Mouse (Mus musculus): ENCODE results near the gene Tpk1. TPM values are rescaled to one million over a fixed set of nuclear protein-coding genes. Genes with fewer than 3 reads are reported as not detected.

The Tpk1 gene
- polyA plus RNA-seq, 1 experiment from 2014 or later, result 5.7 TPM

- no peaks in the 10 kb centered on the region for H3K27me3 ChIP-seq
- no peak overlapping the region for H3K4me3 ChIP-seq
- no peaks in the 10 kb centered on the region for H3K4me1 ChIP-seq
- ATAC-seq (ENCODE audit: low FRiP score, low read depth), result no peak
- H3K9ac ChIP-seq (replicated peaks), result no peak overlapping the region
- WGBS, result 86% methylated on average over 1 of the region's 1 CpGs
- no peak overlapping the region for H3K4me2 ChIP-seq (replicated peaks)
- no peaks in the 10 kb centered on the region for H3K36me3 ChIP-seq
- H3K27ac ChIP-seq (replicated peaks), result no peak overlapping the region
- no peaks in the 10 kb centered on the region for H3K9me3 ChIP-seq
These were observed 114.7 kb downstream of the Tpk1 start for GRCm38 (mm10) chr6:43551410-43551809.

- no peak overlapping the region for H3K4me2 ChIP-seq (replicated peaks)
- no peak for ATAC-seq (ENCODE audit: low FRiP score, low read depth)
- H3K36me3 ChIP-seq, result no peaks in the 10 kb centered on the region
- H3K4me3 ChIP-seq, result no peak overlapping the region
- no peaks in the 10 kb centered on the region for H3K27me3 ChIP-seq
- H3K9ac ChIP-seq (replicated peaks), result no peak overlapping the region
- H3K9me3 ChIP-seq, result no peaks in the 10 kb centered on the region
- no peaks in the 10 kb centered on the region for H3K4me1 ChIP-seq
- H3K27ac ChIP-seq (replicated peaks), result no peak overlapping the region
- WGBS, result 93% methylated on average over 1 of the region's 1 CpGs
These were observed 119.5 kb downstream of the Tpk1 start for GRCm38 (mm10) chr6:43546537-43546936.

DNA sequence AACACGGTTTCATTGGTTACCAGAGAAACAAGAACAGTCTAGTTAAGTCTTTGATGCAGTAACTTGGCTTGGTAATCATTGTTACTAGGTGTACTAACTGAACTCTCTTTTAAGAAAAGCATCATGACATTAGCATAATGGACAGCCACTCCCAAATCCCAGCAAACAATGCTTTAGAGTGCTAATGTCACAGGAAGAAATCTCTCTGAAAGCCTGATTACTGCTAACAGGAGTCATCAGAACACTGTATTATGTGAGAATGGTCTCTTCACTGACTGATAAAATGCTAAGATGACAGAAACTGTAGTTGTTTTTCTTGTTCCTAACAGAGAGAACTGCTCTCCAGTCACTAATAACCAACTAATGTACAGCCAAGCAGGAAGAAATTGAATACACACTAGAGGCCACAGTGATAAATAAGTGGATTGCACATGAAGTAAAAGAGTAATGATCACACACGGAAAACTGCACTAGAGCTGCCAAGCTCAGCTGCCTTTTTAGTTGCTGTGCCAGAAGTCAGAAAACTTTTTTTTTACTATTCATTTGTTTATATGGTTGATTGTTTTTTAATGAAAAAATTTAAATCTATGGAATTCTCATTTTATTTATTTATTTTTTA is 128.7 kb downstream of the Tpk1 start:
- Histone ChIP-seq H3K4me2 (replicated peaks) (no peak overlapping the region), H3K4me1 (no peaks in the 10 kb centered on the region), H3K9ac (replicated peaks) (no peak overlapping the region), H3K27ac (replicated peaks) (no peak overlapping the region), H3K4me3 (no peak overlapping the region), H3K9me3 (no peaks in the 10 kb centered on the region), H3K27me3 (no peaks in the 10 kb centered on the region), H3K36me3 (no peaks in the 10 kb centered on the region)
- no peak for ATAC-seq (ENCODE audit: low FRiP score, low read depth)
- 87% methylated on average over 2 of the region's 2 CpGs for WGBS

DNA sequence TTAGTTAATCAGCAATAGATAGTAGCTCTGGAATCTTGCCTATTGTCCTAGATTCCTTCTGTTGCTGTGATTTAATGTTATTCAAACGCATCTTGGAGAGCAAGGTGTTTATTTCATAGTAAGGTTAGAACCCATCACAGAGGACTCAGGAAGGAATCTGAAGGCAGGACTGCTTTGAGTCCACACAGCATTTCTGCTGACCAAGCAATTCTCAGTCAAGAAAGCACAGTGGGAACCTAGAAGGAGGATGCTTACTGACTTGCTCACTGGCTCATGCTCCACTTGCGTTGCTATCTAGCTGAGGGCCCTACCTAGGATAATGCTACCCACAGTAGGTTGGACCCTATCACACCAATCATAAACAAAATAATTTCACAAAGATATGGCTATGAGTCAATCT is 130.6 kb downstream of the Tpk1 start:
- H3K27me3 ChIP-seq, result no peaks in the 10 kb centered on the region
- WGBS, result 92% methylated on average over 2 of the region's 2 CpGs
- no peak overlapping the region for H3K27ac ChIP-seq (replicated peaks)
- H3K36me3 ChIP-seq, result no peaks in the 10 kb centered on the region
- H3K9me3 ChIP-seq, result no peaks in the 10 kb centered on the region
- H3K4me3 ChIP-seq, result no peak overlapping the region
- no peak overlapping the region for H3K4me2 ChIP-seq (replicated peaks)
- no peak overlapping the region for H3K9ac ChIP-seq (replicated peaks)
- H3K4me1 ChIP-seq, result no peaks in the 10 kb centered on the region
- ATAC-seq (ENCODE audit: low FRiP score, low read depth), result no peak

DNA sequence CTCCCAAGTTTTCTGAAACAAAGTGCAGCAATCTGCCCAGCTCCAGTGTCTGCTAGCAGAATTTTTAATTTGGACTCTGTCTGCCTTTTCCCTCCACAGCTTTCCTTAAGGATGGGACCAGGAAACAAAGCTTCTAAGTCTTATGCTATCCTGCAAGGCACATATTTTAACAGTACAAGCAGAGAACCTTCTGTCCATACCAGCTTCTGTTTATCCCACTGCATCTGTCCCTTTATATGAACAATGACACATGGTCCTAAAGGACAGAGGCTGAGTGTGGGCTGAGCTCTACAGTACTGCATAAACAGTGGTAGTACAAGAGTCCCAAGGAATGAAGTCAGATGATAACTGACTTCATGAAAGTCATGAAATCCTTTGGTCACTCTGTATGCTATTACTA is 132.8 kb downstream of the Tpk1 start:
- H3K36me3 ChIP-seq, result no peaks in the 10 kb centered on the region
- no peaks in the 10 kb centered on the region for H3K27me3 ChIP-seq
- no peak for ATAC-seq (ENCODE audit: low FRiP score, low read depth)
- no peaks in the 10 kb centered on the region for H3K9me3 ChIP-seq
- H3K4me3 ChIP-seq, result no peak overlapping the region
- no peak overlapping the region for H3K9ac ChIP-seq (replicated peaks)
- no peak overlapping the region for H3K27ac ChIP-seq (replicated peaks)
- no peaks in the 10 kb centered on the region for H3K4me1 ChIP-seq
- H3K4me2 ChIP-seq (replicated peaks), result no peak overlapping the region

DNA sequence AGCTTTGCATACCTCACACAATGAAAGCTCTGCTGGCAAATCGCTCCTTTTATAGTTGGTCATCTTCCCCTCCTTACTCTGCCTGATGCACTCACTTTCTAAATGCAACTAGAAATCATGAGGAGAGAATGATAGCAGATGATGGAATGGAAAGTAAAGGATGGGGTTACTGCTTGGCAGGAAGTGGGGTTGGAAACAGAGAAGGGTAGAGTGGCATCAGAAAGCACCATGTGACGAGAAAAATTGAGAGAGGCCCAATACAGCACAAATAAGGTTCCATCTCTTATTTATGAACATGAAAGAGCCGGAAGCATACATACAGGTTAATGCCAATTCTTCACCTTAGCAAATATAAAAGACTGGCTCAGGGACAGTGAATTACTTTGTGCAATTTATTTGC is 133.3 kb downstream of the Tpk1 start:
- H3K36me3 ChIP-seq, result no peaks in the 10 kb centered on the region
- H3K4me2 ChIP-seq (replicated peaks), result no peak overlapping the region
- H3K4me3 ChIP-seq, result no peak overlapping the region
- no peaks in the 10 kb centered on the region for H3K4me1 ChIP-seq
- no peak overlapping the region for H3K9ac ChIP-seq (replicated peaks)
- WGBS, result 82% methylated on average over 3 of the region's 3 CpGs
- no peak for ATAC-seq (ENCODE audit: low FRiP score, low read depth)
- H3K27me3 ChIP-seq, result no peaks in the 10 kb centered on the region
- H3K27ac ChIP-seq (replicated peaks), result no peak overlapping the region
- H3K9me3 ChIP-seq, result no peaks in the 10 kb centered on the region

- no peaks in the 10 kb centered on the region for H3K27me3 ChIP-seq
- H3K4me3 ChIP-seq, result no peak overlapping the region
- H3K9me3 ChIP-seq, result no peaks in the 10 kb centered on the region
- ATAC-seq (ENCODE audit: low FRiP score, low read depth), result no peak
- no peak overlapping the region for H3K4me2 ChIP-seq (replicated peaks)
- no peaks in the 10 kb centered on the region for H3K36me3 ChIP-seq
- no peak overlapping the region for H3K9ac ChIP-seq (replicated peaks)
- no peaks in the 10 kb centered on the region for H3K4me1 ChIP-seq
- H3K27ac ChIP-seq (replicated peaks), result no peak overlapping the region
These were observed 134.1 kb downstream of the Tpk1 start for GRCm38 (mm10) chr6:43531996-43532395.

- no peak overlapping the region for H3K4me3 ChIP-seq
These were observed 137.1 kb downstream of the Tpk1 start for GRCm38 (mm10) chr6:43528996-43529395.

DNA sequence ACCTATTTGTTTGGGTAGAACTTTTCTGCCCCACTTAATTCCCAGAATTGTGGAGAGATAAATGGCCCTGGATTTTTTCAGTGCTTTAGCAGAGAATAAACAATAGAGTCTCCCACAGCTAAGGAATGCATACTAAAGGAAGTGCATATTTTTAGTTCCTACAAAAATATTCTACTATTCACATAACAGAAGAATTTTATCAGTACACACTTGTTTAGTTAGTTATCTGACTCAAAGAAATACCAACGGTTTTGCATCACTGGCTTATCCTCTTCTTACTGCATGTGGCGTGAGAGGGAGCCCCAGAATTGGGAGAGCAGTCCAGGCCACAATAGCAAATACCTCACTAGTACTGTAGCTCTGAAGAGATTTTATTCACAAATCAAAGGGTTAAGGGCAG is 141.1 kb downstream of the Tpk1 start:
- WGBS, result 70% methylated on average over 2 of the region's 2 CpGs
- Histone ChIP-seq H3K4me1 (peaks cover 8% of the 10 kb centered on the region; the same call in 1 of the 2 replicates), H3K9me3 (no peaks in the 10 kb centered on the region), H3K9ac (replicated peaks) (no peak overlapping the region), H3K4me3 (no peak overlapping the region), H3K4me2 (replicated peaks) (no peak overlapping the region), H3K27ac (replicated peaks) (no peak overlapping the region), H3K27me3 (no peaks in the 10 kb centered on the region), H3K36me3 (no peaks in the 10 kb centered on the region)
- no peak for ATAC-seq (ENCODE audit: low FRiP score, low read depth)

More at GRCm38 (mm10) chr6:43528996-43529395, 137.1 kb downstream of the Tpk1 start:
- Histone ChIP-seq H3K27ac (replicated peaks) (no peak overlapping the region), H3K4me1 (no peaks in the 10 kb centered on the region), H3K36me3 (no peaks in the 10 kb centered on the region), H3K9ac (replicated peaks) (no peak overlapping the region), H3K27me3 (no peaks in the 10 kb centered on the region), H3K4me2 (replicated peaks) (no peak overlapping the region), H3K9me3 (no peaks in the 10 kb centered on the region)
- 80% methylated on average over 3 of the region's 3 CpGs for WGBS
- ATAC-seq (ENCODE audit: low FRiP score, low read depth), result no peak

DNA sequence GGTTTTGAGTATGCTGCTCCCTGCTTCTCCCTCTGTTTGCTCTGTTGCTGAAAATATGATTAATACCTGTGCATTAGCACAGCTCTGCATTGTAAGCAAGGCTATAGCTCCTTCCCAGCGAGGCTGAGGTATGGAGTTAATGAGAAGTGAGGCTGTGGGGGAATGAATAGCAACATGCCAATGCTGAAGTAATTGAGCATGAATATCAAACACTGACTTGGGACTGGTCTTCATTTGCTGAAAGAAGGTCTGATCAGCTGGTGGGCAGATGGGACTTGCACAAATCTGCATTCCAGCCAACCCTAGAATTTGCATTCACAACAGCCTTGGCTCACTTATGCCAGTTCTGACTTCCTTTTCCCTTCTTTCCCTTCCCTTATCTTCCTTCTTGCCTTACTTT is 144.0 kb downstream of the Tpk1 start:
- H3K27ac ChIP-seq (replicated peaks), result no peak overlapping the region
- no peak overlapping the region for H3K4me3 ChIP-seq
- H3K9me3 ChIP-seq, result no peaks in the 10 kb centered on the region
- no peaks in the 10 kb centered on the region for H3K27me3 ChIP-seq
- peaks cover 8% of the 10 kb centered on the region; the same call in 1 of the 2 replicates for H3K4me1 ChIP-seq
- ATAC-seq (ENCODE audit: low FRiP score, low read depth), result peak; percentile 44; the same call in 1 of the 2 replicates
- WGBS, result 30% methylated on average over 1 of the region's 1 CpGs
- H3K9ac ChIP-seq (replicated peaks), result no peak overlapping the region
- no peaks in the 10 kb centered on the region for H3K36me3 ChIP-seq
- no peak overlapping the region for H3K4me2 ChIP-seq (replicated peaks)

DNA sequence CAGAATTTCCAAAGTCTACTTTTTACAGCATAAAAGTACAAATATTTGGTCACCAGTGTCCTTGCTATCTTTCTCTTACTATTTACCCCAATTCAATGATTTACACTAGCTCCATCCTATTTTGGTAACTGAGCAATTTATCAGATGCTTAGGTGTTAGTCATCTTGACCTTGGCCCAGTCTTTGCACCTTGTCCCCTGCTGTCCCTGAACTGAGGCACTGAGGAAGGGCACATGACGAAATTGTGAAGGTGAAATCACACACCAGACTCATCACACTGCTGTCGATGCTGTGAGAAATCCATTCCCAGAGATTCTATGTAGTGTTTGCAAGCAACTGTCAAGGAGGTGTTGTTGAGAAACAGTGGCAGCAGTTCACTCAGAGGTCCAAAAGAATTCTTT is 145.9 kb downstream of the Tpk1 start:
- 36% methylated on average over 2 of the region's 2 CpGs for WGBS
- H3K9ac ChIP-seq (replicated peaks), result no peak overlapping the region
- H3K4me1 ChIP-seq, result peaks cover 8% of the 10 kb centered on the region; the same call in 1 of the 2 replicates
- no peak overlapping the region for H3K4me2 ChIP-seq (replicated peaks)
- H3K4me3 ChIP-seq, result no peak overlapping the region
- no peak overlapping the region for H3K27ac ChIP-seq (replicated peaks)
- ATAC-seq (ENCODE audit: low FRiP score, low read depth), result no peak
- no peaks in the 10 kb centered on the region for H3K9me3 ChIP-seq
- H3K36me3 ChIP-seq, result no peaks in the 10 kb centered on the region
- no peaks in the 10 kb centered on the region for H3K27me3 ChIP-seq

- Histone ChIP-seq H3K36me3 (no peaks in the 10 kb centered on the region), H3K4me3 (no peak overlapping the region), H3K4me1 (peaks cover 8% of the 10 kb centered on the region; the same call in 1 of the 2 replicates), H3K9me3 (no peaks in the 10 kb centered on the region), H3K27ac (replicated peaks) (no peak overlapping the region), H3K4me2 (replicated peaks) (no peak overlapping the region), H3K27me3 (no peaks in the 10 kb centered on the region), H3K9ac (replicated peaks) (no peak overlapping the region)
- no peak for ATAC-seq (ENCODE audit: low FRiP score, low read depth)
These were observed 147.7 kb downstream of the Tpk1 start for GRCm38 (mm10) chr6:43518378-43518777.

DNA sequence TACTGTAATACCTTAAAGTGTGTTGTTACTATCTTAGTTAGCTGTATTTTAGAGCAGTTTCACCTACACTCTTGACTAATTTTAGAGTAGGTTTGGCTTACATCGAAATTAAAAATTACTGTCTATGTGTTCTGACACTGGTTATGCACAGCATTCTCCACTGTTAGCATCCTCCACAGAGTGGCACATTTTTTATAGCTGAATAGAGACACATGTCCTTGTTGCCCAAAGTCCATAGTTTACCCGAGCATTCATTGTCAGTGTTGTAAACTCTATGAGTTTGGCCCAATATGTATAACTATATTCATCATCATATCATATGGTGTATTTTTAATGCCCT is 148.8 kb downstream of the Tpk1 start:
- Histone ChIP-seq H3K4me3 (no peak overlapping the region), H3K27me3 (no peaks in the 10 kb centered on the region), H3K4me1 (peaks cover 8% of the 10 kb centered on the region; the same call in 1 of the 2 replicates), H3K36me3 (no peaks in the 10 kb centered on the region), H3K4me2 (replicated peaks) (no peak overlapping the region), H3K27ac (replicated peaks) (no peak overlapping the region), H3K9ac (replicated peaks) (no peak overlapping the region), H3K9me3 (no peaks in the 10 kb centered on the region)
- WGBS, result 80% methylated on average over 2 of the region's 2 CpGs
- ATAC-seq (ENCODE audit: low FRiP score, low read depth), result no peak
